Mouse (Mus musculus) monocyte, adult 5-6 weeks (primary cell): ENCODE measurements around the gene Mff. TPM values are rescaled to one million over a fixed set of nuclear protein-coding genes. Genes with fewer than 3 reads are reported as not detected.
A peak's percentile ranks its signal among the peaks of the same experiment; 100 is the strongest.

Experiments
- ATAC-seq: fragments of 153-309, 156-312 bp; replicated peaks from 2 replicates; pipeline ENCODE4 v1.8.0; 2017; ENCODE audit warnings: mild to moderate bottlenecking; ENCODE audit not compliant: low TSS enrichment, insufficient number of reproducible peaks, severe bottlenecking, poor library complexity, low FRiP score
- total RNA-seq: library from RNA; stranded (forward); fragments of 200-1000, 200-491, 200-594 nt; gene quantifications from 3 replicates; pipeline ENCODE4 v1.2.3, GENCODE M21; 2017

Gene Mff
- total RNA-seq, 1 experiment from 2014 or later = 102 TPM

GRCm38 (mm10) chr1:82766641-82767040, 42.0 kb downstream of the Mff start:
- no peak for ATAC-seq

DNA sequence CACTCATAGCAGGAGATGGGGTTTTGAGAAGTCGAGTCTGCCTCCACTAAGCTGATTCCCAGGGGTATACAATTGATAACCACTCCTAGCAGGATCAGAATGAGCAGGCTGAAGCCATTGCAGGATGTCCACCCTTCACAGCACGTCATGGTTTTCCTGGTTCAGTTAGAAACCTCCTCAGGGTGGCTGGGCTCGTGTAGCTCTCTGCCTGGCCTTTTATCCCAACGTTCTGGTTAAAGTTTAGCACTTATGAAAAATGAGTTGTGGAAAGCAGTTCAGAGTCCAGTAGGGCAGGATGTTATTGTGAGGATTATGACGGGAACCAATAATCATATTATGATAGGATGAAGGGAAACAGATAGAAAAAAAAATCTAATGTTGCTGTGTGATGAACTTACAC, 43.6 kb downstream of the Mff start, which contains the start of gene Tm4sf20:
Tm4sf20 (minus strand) TSS at position 193 of the 400 bp plus-strand sequence.
- no peak for ATAC-seq

DNA sequence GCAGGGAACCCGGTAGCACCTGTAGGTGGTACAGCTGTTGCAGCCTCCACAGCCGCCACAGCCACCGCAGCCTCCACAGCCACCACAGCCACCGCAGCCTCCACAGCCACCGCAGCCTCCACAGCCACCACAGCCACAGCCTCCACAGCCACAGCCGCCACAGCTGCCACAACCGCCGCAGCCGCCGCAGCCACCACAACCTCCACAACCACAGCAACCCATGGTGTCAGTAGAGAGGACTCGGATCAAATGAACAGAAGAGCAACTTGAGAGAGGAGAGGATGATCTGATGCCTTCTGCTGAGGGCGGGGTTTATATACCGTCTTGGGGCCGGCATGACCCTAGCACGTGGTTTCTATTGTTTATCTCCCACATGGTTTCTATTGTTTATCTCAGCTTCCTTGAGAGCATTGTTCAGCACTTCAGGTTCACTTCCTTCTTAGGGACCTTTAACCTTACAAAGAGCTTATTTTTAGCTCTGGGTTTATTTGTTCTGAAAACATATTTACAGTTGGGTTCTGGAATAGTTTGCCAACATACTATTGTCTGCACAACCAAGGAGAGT, 46.4 kb downstream of the Mff start, which contains the start of gene Gm47791:
Gm47791 (minus strand) TSS at position 222 of the 565 bp plus-strand sequence.
- no peak for ATAC-seq

DNA sequence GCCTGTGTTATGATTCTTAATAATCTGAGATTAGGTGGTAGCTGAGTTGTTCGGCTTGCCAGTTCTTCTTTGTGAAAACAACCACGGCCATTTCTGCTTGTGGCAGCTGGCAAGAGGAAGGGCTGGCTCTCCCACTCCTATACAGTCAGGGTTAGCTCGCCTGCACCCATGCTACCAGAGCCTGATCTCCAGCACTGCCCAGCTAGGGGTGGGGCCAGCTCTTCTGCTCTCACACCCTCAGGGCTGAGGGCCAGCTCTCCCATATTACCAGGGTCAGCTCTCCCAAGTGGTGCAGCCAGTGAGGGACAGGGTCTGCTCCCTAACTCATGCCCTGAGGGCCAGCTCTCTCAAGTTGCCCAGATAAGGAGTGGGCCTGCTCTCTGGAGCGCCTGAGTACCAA, 47.7 kb downstream of the Mff start:
- ATAC-seq = no peak

DNA sequence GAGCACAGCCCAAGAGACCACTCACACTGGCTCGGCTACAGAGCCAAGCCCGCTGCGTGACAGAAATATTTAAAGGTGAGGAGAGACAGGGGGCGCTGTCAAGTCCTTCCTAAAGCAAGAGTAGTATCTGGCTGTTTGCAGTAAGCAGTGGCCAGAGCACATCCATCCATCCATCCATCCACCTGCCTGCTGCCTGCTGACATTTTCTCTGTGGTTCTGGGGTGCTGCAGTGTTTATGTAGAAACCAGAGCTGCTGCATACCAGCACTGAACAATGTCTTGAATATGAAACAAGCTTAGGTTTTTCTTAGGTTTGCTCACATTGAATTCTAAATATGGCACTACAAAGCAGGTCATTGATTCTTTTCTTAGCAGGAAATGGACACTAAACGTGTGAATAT, 48.5 kb downstream of the Mff start:
- ATAC-seq = no peak

DNA sequence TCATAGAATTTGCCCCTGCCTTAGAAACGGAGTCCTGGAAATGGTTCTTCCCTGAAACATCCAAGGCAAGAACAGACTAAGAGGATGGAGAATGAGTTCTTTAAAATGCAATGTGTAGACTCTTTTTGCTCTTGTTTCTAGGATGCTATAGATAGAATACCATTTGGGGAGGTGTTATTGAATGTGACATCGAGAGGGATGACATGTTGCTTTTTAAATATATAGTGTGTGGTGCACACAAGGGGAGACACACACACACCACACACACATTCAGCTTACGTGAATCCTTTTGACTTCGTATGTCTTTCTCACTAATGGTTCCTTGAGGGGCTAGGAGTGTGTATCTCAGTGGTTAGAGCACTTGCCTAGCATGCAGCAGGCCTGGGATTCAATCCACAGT, 50.6 kb downstream of the Mff start:
- ATAC-seq = no peak

DNA sequence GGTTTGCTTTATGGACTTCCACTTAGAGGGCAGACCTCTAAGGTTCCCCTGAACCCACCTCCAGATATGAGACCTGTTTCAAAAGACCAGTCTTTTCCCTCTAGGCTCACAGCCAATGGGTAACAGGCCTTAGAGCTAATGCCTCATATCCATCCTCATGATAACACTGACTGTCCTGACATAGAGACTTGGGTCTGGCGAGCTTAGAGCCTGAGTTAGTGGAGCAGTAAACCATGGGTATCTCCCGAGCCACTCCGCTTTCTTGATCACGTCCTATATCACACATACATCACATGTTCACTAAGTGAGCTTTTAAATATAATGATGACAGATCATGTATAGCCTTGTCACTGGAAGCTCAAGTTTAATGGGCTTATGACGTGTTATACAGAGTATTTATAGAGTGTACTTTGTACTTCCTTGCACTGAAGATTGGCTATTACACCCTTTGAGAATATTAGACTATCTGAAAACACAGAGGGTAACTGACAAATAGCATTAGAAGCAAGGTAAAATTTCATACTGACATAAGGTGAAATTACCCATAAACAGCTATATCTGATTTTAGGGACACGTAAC, 54.8 kb downstream of the Mff start:
- ATAC-seq = no peak

GRCm38 (mm10) chr1:82783559-82783958, 58.9 kb downstream of the Mff start:
- ATAC-seq = no peak

- ATAC-seq = no peak
Observed at GRCm38 (mm10) chr1:82785546-82785945, 60.9 kb downstream of the Mff start.

GRCm38 (mm10) chr1:82787414-82787813, 62.7 kb downstream of the Mff start:
- no peak for ATAC-seq

DNA sequence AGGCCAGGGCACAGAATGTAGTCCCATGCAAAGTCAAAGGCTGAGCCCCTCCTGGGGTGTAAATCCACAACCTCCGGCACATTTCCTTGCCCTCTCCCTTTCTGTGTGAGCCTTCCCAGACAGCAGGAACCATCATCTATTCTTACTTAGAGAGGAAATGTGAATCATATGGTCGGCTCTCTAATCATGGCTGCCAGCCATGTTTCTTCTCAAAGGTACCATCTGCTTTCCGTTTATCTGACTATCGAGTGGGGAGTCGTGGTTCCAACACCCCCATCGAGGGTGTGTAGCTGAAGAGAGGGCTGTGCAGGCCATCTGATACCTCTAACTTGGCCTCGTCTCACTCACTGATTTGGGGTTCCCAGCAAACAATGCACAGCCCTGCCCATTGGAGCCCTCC, 63.4 kb downstream of the Mff start:
- no peak for ATAC-seq

DNA sequence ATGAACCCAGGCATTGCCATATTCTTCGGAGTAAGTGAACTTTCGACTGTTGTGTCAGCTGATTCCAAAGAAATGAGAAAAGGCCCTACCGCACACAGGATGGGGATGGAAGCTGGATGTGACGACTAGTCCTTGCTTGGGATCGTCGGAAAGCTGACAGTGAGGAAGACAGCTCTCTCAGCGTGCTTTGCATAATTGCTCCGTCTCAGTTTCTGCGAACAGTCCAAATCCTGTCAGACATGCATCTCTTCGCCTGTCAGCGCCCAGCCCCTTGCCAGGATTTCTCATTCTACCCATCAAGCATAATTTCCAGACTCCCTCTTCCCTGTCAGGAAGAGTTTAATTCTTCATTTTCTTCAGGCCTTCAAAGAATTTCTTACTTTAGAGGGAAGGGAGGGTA, 66.4 kb downstream of the Mff start:
- ATAC-seq = no peak

GRCm38 (mm10) chr1:82792238-82792637, 67.5 kb downstream of the Mff start:
- no peak for ATAC-seq

DNA sequence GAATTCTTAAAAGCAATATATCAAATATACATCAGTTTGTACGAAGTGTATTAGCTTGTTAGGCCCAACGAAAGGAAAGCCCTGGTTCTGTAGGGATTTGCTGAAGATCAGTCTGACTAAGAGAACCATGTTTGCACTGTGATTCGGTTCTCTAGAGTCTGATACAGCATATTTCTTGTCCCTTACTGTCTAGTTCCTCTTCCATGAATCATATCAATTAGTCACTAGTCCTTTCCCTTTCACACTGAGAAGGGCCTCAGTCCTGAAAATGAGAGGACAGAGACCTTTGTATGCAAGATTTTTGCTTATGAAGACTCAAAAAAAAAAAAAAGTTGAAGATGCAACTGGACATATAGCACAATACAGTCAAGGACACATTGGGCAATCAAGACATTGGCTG, 68.4 kb downstream of the Mff start:
- no peak for ATAC-seq

DNA sequence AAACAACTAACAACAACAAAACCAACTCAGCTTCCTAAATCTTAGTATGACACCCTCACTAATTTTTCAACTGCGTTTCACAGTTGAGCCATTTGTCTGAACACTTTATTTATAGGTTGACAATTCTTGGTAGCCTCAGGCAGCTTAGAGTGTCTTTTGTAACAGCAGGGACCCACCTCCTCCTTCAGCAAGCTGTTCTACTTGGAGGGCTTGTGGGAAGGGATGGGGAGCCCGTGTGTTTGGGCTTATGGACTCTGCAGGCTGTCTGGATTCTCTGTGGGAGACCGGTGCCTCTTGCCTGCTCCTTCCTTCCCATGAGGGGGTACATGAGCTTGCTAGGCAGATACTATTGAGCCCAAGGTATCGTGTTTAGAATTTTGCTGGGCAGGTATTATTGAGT, 69.3 kb downstream of the Mff start:
- ATAC-seq = no peak

DNA sequence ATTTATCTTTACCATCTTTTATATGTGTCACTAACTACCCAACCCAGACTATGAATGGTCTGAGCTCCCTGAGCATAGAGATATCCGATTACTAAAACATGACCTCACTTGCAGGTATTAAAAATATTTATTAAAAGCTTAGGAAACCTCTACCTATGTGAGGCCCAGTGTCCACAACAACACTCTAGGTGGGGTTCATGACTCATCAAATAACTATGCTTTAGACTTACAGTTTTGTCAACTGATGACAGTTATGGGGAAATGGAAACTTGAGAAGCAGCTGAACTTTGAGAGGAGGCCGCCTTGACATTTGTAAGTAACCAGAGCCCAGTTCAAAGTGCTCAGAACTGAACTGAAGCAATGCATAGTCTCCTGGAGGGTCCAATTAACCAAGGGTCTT, 70.5 kb downstream of the Mff start:
- no peak for ATAC-seq

DNA sequence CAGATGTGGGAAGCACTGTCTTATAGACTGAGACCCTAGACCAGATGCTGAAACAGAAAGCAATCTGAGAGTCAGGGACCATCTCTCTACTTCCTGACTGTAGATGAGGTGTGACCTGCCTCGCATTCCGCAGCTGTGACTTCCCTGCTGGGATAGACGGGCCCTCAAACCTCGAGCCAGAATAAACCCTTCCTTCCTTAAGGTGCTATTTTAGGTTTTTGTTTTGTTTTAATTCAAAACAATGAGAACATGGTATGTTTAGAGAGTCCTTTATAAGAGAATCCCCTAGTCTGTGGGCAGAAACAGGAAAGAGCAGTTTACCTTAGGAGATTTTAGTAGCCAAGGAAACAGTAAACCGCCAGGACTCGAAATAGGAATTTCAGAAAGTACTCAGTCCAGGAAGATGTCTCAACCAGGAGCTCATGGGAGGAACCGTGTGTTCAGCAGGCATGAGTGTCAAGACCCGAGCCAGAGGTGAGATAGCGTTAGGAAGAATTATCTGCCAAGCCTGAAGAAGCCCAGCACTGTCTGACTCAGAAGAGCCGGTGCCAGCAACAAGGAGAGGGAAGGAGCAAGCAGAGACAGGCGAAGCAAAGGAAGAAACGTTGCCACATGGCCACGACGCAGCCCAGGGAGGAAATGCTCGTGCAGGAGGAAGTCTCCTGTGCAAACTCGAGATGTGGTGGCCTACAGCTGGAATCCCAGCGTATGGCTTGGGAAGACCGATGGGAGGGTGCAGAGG, 71.2 kb downstream of the Mff start:
- ATAC-seq = peak; percentile 43

DNA sequence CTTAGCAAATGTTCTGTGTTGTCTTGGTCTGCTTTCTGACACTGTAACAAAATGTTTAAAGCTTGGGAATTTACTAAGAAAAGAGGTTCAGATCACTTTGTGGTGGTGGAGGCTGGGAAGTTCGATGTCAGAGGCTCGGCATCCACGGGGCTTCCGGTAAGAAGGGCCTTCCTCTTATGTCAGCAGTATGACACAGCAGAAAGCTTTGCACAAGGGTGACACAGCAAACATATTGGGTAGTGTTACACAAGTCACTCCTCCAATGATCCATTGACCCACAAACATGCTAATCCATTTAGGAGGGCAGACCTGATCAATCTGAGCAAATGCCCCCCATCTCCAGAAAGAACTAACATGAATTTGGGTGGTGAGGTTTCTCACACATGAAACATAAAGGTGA, 72.4 kb downstream of the Mff start:
- ATAC-seq = no peak

DNA sequence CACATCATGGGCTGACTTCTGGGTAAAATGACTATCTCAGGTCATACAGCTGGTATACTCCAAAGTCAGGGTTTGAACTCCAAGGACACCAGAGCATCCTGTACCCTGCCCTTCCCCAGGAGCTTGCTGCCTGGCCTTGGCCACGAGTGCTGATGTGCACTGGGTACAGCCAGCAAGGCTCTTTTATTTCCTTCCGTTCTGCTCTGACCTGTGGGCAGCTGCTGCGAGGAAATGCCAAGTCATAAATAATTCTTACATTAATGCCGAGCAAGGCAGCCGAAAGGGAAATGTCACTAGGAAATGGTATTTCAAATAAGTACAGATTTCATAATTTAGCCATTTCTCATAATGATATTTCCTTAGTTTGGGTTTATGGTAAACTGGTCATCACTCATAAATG, 73.6 kb downstream of the Mff start:
- ATAC-seq = 0 out of 2 replicates have a peak, but pooled peaks have one; percentile 44

GRCm38 (mm10) chr1:82798922-82799321, 74.2 kb downstream of the Mff start:
- peak; percentile 49; the same call in 1 of the 2 replicates for ATAC-seq
